Mouse (Mus musculus): ENCODE data around the gene Ubxn11.

Ubxn11 gene

DNA sequence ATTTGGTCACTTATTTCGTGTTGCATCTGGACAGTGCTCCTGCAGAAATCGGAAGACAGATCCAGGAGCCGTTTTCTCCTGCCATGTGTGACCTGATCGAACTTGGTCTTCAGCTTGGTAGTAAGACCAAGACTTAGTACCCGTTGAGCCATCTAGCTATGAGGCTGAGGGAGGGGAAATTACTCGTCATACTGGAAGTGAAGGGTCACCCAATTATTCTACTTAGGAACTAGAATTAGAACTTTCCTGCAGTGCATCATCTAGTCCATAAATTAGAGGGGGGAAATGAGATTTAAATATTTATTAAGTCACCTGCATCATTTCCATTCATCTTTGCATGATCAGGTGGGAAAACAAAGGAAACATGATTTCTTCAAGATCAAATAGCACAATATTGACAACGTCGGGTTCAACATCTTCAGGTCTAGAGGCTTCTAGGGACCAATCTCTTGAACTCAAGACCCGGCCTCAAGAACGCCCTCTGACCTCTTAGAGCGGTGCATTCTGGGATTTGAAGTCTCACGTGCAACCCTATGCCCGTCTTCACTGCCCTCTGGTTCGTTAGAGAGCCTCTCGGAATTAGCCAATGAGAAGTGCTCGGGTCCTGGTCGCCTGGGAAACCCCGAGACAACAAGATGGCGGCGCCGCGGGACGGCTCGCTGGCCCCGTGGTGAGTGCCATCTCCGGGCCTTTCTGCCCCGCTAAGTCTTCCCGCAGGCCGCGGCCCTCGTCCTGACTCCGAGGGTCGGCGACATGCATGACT is at the start of gene Ubxn11:
Gene Ubxn11 (plus strand): TSS at position 592 of the 763 bp plus-strand sequence.
- no peak for TF ChIP-seq GATA4 (IDR thresholded peaks at IDR 0.05; ENCODE audit: insufficient replicate concordance, low read length)

- no peak for TF ChIP-seq GATA4 (IDR thresholded peaks at IDR 0.05; ENCODE audit: insufficient replicate concordance, low read length)
Observed at GRCm38 (mm10) chr4:134053538-134053937, 48.8 kb upstream of the Ubxn11 start, which contains the start of gene Zfp683. Gene Zfp683, plus strand, starts transcription at chr4:134053838.

GRCm38 (mm10) chr4:134058166-134058715 is 44.1 kb upstream of the Ubxn11 start:
- no peak for TF ChIP-seq GATA4 (IDR thresholded peaks at IDR 0.05; ENCODE audit: insufficient replicate concordance, low read length)

DNA sequence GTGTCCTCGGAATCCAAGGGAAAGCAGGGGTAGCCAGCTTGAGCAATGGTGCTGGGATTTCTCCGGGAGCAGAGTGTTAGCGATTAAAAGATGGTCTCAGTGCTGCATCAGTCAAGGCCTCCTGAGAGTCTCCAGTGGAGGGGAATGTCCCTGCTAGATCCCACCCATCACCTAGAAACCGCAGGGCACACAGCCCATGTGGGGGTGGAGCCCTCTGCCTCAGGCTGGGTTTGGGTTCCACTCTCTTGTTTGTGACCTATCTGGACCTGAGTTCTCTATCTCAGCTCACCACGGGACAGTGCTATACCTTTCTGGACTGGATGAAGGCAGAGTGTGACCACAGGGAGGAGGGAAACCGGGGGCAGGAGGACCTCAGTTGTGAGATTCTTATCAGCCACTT is 43.5 kb upstream of the Ubxn11 start:
- no peak for TF ChIP-seq GATA4 (IDR thresholded peaks at IDR 0.05; ENCODE audit: insufficient replicate concordance, low read length)

DNA sequence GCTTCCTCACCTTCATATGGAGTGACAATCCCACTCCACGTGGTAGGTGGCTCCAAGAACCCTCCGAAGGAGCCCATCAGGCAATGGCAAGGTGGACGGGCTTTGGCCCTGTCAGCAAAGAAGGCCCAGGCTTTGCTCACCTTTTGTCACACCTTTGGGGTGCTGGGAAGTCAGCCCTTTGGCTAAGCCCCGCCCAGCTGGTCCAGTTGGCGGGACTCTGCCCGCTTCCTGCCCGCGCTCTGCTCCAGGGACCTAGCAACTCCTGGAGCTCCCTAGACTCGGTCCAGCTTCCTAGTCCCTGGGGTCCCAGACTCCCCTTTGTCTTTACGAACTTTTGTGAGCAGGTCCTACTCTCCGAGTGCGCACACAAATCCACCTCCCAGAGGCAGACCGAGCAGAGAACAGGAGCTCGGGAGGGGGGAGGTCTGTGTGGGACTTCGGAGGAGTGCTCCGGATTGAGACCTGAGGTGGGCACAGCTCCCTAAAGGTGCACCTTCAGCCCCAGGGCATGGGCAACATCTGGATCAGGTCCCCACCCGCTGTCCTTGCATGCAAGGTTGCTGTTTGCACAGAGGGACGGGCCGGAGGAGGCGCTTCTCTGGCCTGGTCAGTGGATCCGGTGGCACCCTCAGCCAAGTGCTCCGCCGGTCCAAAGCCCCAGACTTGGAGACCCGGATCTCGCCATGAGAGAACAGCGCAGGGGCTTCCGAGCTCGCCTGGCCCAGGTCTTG is 42.1 kb upstream of the Ubxn11 start, which contains the start of gene Crybg2:
Gene Crybg2 (plus strand): TSS at position 681 of the 731 bp plus-strand sequence.
- no peak for TF ChIP-seq GATA4 (IDR thresholded peaks at IDR 0.05; ENCODE audit: insufficient replicate concordance, low read length)

DNA sequence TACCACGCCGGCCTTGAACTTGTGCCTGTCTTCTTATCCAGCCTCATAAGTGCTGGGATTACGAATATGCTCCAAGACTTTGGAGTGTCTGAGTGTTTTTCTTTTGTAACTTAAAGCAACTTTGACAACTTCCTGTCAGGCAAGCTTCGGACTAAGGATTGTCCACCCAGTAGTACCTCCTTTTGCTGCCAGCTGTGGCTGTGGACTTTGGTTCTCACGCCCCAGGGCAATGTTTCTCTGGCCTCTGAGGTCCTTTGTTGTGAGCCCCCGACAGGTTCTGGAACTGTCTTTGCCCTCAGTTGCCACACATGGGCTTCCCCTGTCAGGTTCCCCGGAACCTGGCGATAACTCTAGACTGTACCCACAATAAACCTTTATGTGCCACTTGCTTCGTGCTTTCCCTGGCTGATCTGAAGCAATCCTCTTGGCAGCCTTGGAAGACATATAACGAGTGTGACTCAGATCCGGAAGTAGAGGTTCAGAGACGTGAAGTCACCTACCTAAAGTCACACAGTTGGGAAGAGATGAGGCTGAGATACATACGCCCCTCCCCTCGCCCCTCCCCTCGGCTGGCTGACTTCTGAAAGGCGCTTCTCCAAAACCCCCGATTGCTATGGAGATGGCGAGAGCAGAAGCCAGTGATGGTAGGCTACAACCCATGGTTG is 41.1 kb upstream of the Ubxn11 start:
- no peak for TF ChIP-seq GATA4 (IDR thresholded peaks at IDR 0.05; ENCODE audit: insufficient replicate concordance, low read length)

DNA sequence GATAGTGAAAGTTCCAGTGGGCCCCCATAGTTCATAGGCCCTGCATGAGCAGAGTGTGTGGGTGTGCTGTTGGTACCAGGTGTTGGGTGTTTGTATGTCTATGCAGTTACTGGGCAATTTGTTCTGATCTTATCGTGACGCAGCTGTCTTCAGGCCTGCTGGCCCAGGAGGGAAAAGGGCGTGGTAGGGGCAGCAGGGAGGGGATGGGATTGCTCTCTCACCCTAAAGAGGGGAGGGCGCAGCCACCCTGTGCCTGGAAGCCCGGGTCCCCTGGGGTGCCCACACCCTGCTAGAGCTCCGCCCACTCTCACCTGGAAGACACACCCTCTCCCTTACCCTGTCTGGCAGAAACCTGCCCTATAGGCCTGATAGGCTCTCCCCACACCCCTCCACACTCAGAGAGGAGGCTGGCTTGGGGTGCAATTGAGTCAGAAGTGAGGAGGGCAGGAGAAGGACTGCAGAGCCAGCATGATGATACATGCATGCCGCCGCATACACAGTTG is 40.4 kb upstream of the Ubxn11 start:
- TF ChIP-seq GATA4 (IDR thresholded peaks at IDR 0.05; ENCODE audit: insufficient replicate concordance, low read length) = no peak

GRCm38 (mm10) chr4:134062561-134062960 is 39.8 kb upstream of the Ubxn11 start:
- TF ChIP-seq GATA4 (IDR thresholded peaks at IDR 0.05; ENCODE audit: insufficient replicate concordance, low read length) = no peak

DNA sequence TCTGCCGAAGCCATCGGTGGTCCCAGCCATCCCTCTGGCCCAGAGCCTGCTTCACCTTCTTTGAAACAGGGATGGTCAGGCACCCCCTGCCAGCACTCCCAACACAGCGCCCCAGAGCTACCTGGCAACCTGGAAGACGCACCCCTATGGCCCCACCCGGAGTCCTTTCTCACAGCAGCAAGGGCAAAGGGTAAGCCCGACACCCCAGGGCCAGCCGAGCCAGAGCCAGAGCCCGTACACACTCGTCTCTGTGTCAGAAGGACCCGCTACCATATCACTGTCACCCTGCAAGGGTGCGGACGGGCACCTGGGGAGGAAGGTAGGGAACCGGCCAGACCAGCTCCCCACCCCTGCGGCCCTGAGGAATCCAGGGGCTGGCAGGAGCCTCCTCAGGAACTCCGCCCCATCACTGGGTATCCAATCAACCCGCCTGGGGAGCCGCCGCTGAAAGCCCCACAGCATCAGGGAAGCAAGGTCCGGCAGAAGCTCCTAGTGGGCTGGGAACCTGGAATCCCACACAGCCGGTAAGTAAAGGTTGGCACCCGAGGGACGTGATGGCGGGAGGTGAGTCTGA is 36.9 kb upstream of the Ubxn11 start:
- TF ChIP-seq GATA4 (IDR thresholded peaks at IDR 0.05; ENCODE audit: insufficient replicate concordance, low read length) = no peak

GRCm38 (mm10) chr4:134067383-134067782 is 35.0 kb upstream of the Ubxn11 start:
- no peak for TF ChIP-seq GATA4 (IDR thresholded peaks at IDR 0.05; ENCODE audit: insufficient replicate concordance, low read length)

- no peak for TF ChIP-seq GATA4 (IDR thresholded peaks at IDR 0.05; ENCODE audit: insufficient replicate concordance, low read length)
Observed at GRCm38 (mm10) chr4:134067833-134068544, 34.4 kb upstream of the Ubxn11 start.

GRCm38 (mm10) chr4:134068793-134069580 is 33.4 kb upstream of the Ubxn11 start:
- TF ChIP-seq GATA4 (IDR thresholded peaks at IDR 0.05; ENCODE audit: insufficient replicate concordance, low read length) = no peak

- no peak for TF ChIP-seq GATA4 (IDR thresholded peaks at IDR 0.05; ENCODE audit: insufficient replicate concordance, low read length)
Observed at GRCm38 (mm10) chr4:134078694-134079093, 23.7 kb upstream of the Ubxn11 start.
